Mouse (Mus musculus) cerebellum, adult 2 months (tissue): ENCODE results near the gene Smug1. TPM values are rescaled to one million over a fixed set of nuclear protein-coding genes. Genes with fewer than 3 reads are reported as not detected.

Experiments used
- DNase-seq, 2 experiments: peaks; one replicate each; pipeline ENCODE4 v3.0.0; 2021
- H3K27ac ChIP-seq: fragments of 200-500 bp; 2 replicates; pipeline ENCODE4 v1.5.1; 2012; ENCODE audit warnings: low read length, control low read depth, inconsistent platforms; ENCODE audit not compliant: insufficient read depth
- H3K27me3 ChIP-seq: fragments of 200-500 bp; 2 replicates; pipeline ENCODE4 v1.6.1; 2012; ENCODE audit warnings: inconsistent platforms, mild to moderate bottlenecking, low read length, moderate library complexity; ENCODE audit not compliant: control insufficient read depth, insufficient read depth
- H3K4me1 ChIP-seq: fragments of 200-500 bp; 2 replicates; pipeline ENCODE4 v1.6.1; 2011; ENCODE audit warnings: low read length; ENCODE audit not compliant: control insufficient read depth, insufficient read depth
- H3K4me3 ChIP-seq: fragments of 200-500 bp; replicated peaks from 2 replicates; pipeline ENCODE3; 2011; ENCODE audit warnings: mild to moderate bottlenecking, low read depth, low read length, control low read depth; ENCODE audit not compliant: insufficient read depth
- CTCF ChIP-seq: fragments of 200-500 bp; IDR thresholded peaks from 2 replicates; pipeline ENCODE4 v1.5.1; 2011; ENCODE audit warnings: low read depth, mild to moderate bottlenecking, control low read depth, low read length, moderate library complexity, borderline replicate concordance; ENCODE audit not compliant: insufficient read depth
- POLR2A ChIP-seq: fragments of 200-500 bp; IDR thresholded peaks from 2 replicates; pipeline ENCODE4 v1.6.1; 2011; ENCODE audit warnings: low read length, control low read depth, borderline replicate concordance; ENCODE audit not compliant: insufficient read depth
- WGBS: fragments of 180-500 bp; shearing (Covaris S2); methylation state at CpG from one replicate; pipeline ENCODE4 v1.1.7; 2018; 5-methylcytosine and 5-hydroxymethylcytosine counted together
- polyA plus RNA-seq: library from polyadenylated mRNA; depleted of rRNA; stranded (reverse); fragments of >200 nt; gene quantifications from 2 replicates; pipeline ENCODE4 v1.2.3, GENCODE M21; 2012; rRNA removed

Gene Smug1
- polyA plus RNA-seq, 1 experiment: 17.8 TPM

DNA sequence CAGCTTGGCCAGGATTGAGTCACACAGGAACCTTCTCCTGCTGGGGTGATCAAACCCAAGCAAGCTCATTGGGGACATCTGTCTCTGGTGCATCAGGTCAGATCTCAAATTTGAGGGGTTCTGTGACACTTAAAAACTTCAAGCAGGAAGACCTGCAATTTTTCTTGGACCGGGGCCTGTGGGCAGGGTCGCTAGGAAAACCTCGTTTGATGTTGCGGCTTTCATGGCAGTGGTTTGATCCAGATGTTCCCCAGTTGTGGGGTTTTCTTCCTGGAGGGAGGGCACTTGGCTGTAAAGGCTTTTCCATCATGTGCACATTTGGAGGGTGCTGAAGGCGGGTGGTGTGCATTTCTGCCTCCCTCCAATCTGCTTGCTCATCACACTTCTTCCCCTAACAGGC, 51.2 kb downstream of the Smug1 start:
- Histone ChIP-seq H3K4me1 (no peaks in the 10 kb centered on the region), H3K27me3 (peaks cover 2% of the 10 kb centered on the region; the same call in 1 of the 2 replicates), H3K27ac (no peak overlapping the region), H3K4me3 (no peak overlapping the region)
- no peak for TF ChIP-seq POLR2A
- no peak for TF ChIP-seq CTCF
- 69% methylated on average over 5 of the region's 5 CpGs for WGBS
- no peak for DNase-seq

GRCm38 (mm10) chr15:103115256-103115655, 51.6 kb downstream of the Smug1 start:
- H3K4me3 ChIP-seq: no peak overlapping the region
- H3K27ac ChIP-seq: no peak overlapping the region
- H3K27me3 ChIP-seq: peaks cover 2% of the 10 kb centered on the region; the same call in 1 of the 2 replicates
- no peaks in the 10 kb centered on the region for H3K4me1 ChIP-seq
- TF ChIP-seq POLR2A (no peak), CTCF (no peak)
- DNase-seq: no peak
- WGBS: 8% methylated on average over 9 of the region's 9 CpGs

DNA sequence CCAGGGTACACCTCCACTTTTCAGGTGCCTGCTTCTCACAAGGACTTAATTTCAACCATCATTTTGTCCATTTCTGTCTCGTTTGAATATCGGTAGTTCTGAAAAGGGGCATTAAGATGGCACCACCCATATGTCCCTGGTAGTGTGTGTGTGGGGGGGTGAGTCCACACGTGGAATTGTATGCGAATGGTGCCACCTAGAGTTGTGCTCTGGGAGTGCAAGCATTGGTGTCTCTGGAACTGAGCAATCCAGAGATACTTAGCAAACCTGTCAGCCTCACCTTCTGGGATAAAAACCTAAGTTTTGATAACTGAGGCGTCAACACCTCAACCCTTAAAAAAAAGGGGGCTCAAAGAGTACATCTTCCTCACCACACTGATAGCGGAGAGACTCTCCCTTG, 53.8 kb downstream of the Smug1 start:
- Histone ChIP-seq H3K27ac (no peak overlapping the region), H3K4me3 (no peak overlapping the region), H3K4me1 (no peaks in the 10 kb centered on the region), H3K27me3 (peaks cover 2% of the 10 kb centered on the region; the same call in 1 of the 2 replicates)
- WGBS: 81% methylated on average over 6 of the region's 6 CpGs
- TF ChIP-seq CTCF (no peak), POLR2A (no peak)
- DNase-seq: no peak

GRCm38 (mm10) chr15:103112309-103112708, 54.6 kb downstream of the Smug1 start:
- H3K27ac ChIP-seq: no peak overlapping the region
- 77% methylated on average over 2 of the region's 2 CpGs for WGBS
- H3K4me1 ChIP-seq: no peaks in the 10 kb centered on the region
- no peak for TF ChIP-seq POLR2A
- no peak for TF ChIP-seq CTCF
- DNase-seq: no peak
- H3K27me3 ChIP-seq: peaks cover 2% of the 10 kb centered on the region; the same call in 1 of the 2 replicates
- no peak overlapping the region for H3K4me3 ChIP-seq

DNA sequence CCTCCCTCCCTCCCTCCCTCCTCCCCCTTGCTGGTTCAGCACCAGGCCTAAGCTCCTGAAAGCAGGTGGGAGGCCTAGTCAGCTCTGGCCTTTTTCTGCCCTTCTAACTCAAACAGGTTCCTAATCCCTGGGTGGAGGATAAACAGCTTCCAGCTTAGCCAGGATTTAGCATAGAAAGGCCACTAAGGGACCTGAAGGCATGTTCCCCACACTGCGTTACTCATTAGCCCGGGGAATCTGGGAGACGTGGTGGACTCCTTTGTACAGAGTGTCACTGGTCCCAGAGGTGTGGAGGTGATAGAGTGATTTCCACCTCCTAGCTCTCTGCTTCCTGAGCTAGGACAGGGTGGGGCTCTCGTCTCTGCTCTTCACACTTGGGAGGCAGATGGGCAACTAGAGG, 57.0 kb downstream of the Smug1 start:
- no peak for DNase-seq
- no peak overlapping the region for H3K4me3 ChIP-seq
- TF ChIP-seq CTCF: no peak
- TF ChIP-seq POLR2A: no peak
- H3K4me1 ChIP-seq: no peaks in the 10 kb centered on the region
- no peaks in the 10 kb centered on the region; the same call in 1 of the 2 replicates for H3K27me3 ChIP-seq
- H3K27ac ChIP-seq: no peak overlapping the region
- 78% methylated on average over 4 of the region's 4 CpGs for WGBS

GRCm38 (mm10) chr15:103108066-103108676, 58.7 kb downstream of the Smug1 start:
- DNase-seq: no peak
- H3K27me3 ChIP-seq: no peaks in the 10 kb centered on the region; the same call in 1 of the 2 replicates
- no peaks in the 10 kb centered on the region for H3K4me1 ChIP-seq
- no peak overlapping the region for H3K4me3 ChIP-seq
- 33% methylated on average over 8 of the region's 8 CpGs for WGBS
- no peak overlapping the region for H3K27ac ChIP-seq
- TF ChIP-seq CTCF: no peak
- no peak for TF ChIP-seq POLR2A

- Histone ChIP-seq H3K27ac (no peak overlapping the region), H3K4me1 (no peaks in the 10 kb centered on the region), H3K27me3 (peaks cover 3% of the 10 kb centered on the region; the same call in 1 of the 2 replicates), H3K4me3 (no peak overlapping the region)
- no peak for DNase-seq
- WGBS: 37% methylated on average over 2 of the region's 2 CpGs
- no peak for TF ChIP-seq CTCF
- TF ChIP-seq POLR2A: no peak
Observed at GRCm38 (mm10) chr15:103106201-103106600, 60.7 kb downstream of the Smug1 start.

Other genes starting within 250 kb of the Smug1 start
- not detected in 2 replicates for gene Hoxc13, start 246.0 kb downstream of the Smug1 start, polyA plus RNA-seq
- not detected in 2 replicates for gene Hoxc12, start 230.3 kb downstream of the Smug1 start, polyA plus RNA-seq
- gene Hoxc11, start 212.7 kb downstream of the Smug1 start, polyA plus RNA-seq: not detected in 2 replicates
- not detected in 2 replicates for gene Hoxc10, start 200.3 kb downstream of the Smug1 start, polyA plus RNA-seq
- 1.5 and 2.2 TPM in 2 replicates for gene Hoxc5, start 199.6 kb downstream of the Smug1 start, polyA plus RNA-seq
- not detected in 2 replicates for gene Hoxc9, start 190.7 kb downstream of the Smug1 start, polyA plus RNA-seq
- not detected in 2 replicates for gene Hoxc8, start 176.5 kb downstream of the Smug1 start, polyA plus RNA-seq
- gene Hoxc6, start 168.8 kb downstream of the Smug1 start, polyA plus RNA-seq: 0.16 and 0.25 TPM in 2 replicates
- gene Hoxc4, start 148.2 kb downstream of the Smug1 start, polyA plus RNA-seq: 3.9 and 4.5 TPM in 2 replicates
- gene Cbx5, start 72.7 kb upstream of the Smug1 start, polyA plus RNA-seq: 49.4 and 52.7 TPM in 2 replicates
- 318 and 320 TPM in 2 replicates for gene Hnrnpa1, start 73.3 kb upstream of the Smug1 start, polyA plus RNA-seq
- gene Nfe2, start 91.3 kb upstream of the Smug1 start, polyA plus RNA-seq: 0.28 and 0.57 TPM in 2 replicates
- gene Copz1, start 105.6 kb upstream of the Smug1 start, polyA plus RNA-seq: 110 and 117 TPM in 2 replicates
- 0.43 and 0.62 TPM in 2 replicates for gene Gpr84, start 143.5 kb upstream of the Smug1 start, polyA plus RNA-seq
- 91.4 and 96.6 TPM in 2 replicates for gene Zfp385a, start 173.0 kb upstream of the Smug1 start, polyA plus RNA-seq
- gene Itga5, start 199.7 kb upstream of the Smug1 start, polyA plus RNA-seq: 1.6 TPM in 2 replicates